Comparison of ENCODE assay signal across 7 mouse cellular contexts in genomic region chr8:107150057-107150403, GRCm38 (mm10). TPM values are rescaled to one million over a fixed set of nuclear protein-coding genes. Genes with fewer than 3 reads are reported as not detected.
DNase-seq lines count a peak whose midpoint lies in the region; ATAC-seq and TF ChIP-seq lines count a peak whose summit lies in the region.

No protein-coding gene starts in this region.

- H3K4me3 ChIP-seq in lung, postnatal 0 days (ENCODE audit: low read depth, low read length) = peak overlapping the region; percentile 88
- H3K4me3 ChIP-seq in forebrain, embryonic 11.5 days (ENCODE audit: low read depth, low read length) = peak overlapping the region; percentile 68
- H3K4me3 ChIP-seq in liver, embryonic 12.5 days = peak overlapping the region; percentile 88
- peak overlapping the region; percentile 91 for H3K4me3 ChIP-seq in stomach, embryonic 16.5 days (replicated peaks; ENCODE audit: low read length)

- H3K9me3 ChIP-seq in lung, postnatal 0 days (ENCODE audit: low read length) = no peaks in the 10 kb centered on the region
- no peaks in the 10 kb centered on the region for H3K9me3 ChIP-seq in forebrain, embryonic 11.5 days (ENCODE audit: control insufficient read depth, low read length)
- no peaks in the 10 kb centered on the region for H3K9me3 ChIP-seq in liver, embryonic 12.5 days (replicated peaks)
- no peaks in the 10 kb centered on the region for H3K9me3 ChIP-seq in stomach, embryonic 16.5 days (replicated peaks; ENCODE audit: control insufficient read depth, low read length)

- TF ChIP-seq CTCF in lung, postnatal 0 days (IDR thresholded peaks at IDR 0.05) = no peak

- no peaks in the 10 kb centered on the region for H3K27me3 ChIP-seq in lung, postnatal 0 days (replicated peaks; ENCODE audit: insufficient read depth, low read length)
- H3K27me3 ChIP-seq in forebrain, embryonic 11.5 days (ENCODE audit: control insufficient read depth, insufficient read depth, low read length) = no peaks in the 10 kb centered on the region
- no peaks in the 10 kb centered on the region for H3K27me3 ChIP-seq in liver, embryonic 12.5 days (replicated peaks)
- H3K27me3 ChIP-seq in stomach, embryonic 16.5 days (ENCODE audit: control insufficient read depth, insufficient read depth, low read length) = no peaks in the 10 kb centered on the region

- 32% methylated on average over 6 of the region's 6 CpGs for WGBS in lung, postnatal 0 days
- 26% methylated on average over 6 of the region's 6 CpGs for WGBS in forebrain, embryonic 11.5 days
- 24% methylated on average over 6 of the region's 6 CpGs for WGBS in liver, embryonic 12.5 days (ENCODE audit: insufficient replicate concordance)
- WGBS in stomach, embryonic 16.5 days = 31% methylated on average over 6 of the region's 6 CpGs

- peak overlapping the region; percentile 87 for H3K27ac ChIP-seq in lung, postnatal 0 days (ENCODE audit: low read length)
- H3K27ac ChIP-seq in forebrain, embryonic 11.5 days (ENCODE audit: low read depth, low read length) = peak overlapping the region; percentile 81
- H3K27ac ChIP-seq in liver, embryonic 12.5 days = peak overlapping the region; percentile 75
- peak overlapping the region; percentile 74 for H3K27ac ChIP-seq in stomach, embryonic 16.5 days (ENCODE audit: low read length)

- peak overlapping the region; percentile 82 for H3K4me2 ChIP-seq in lung, postnatal 0 days (replicated peaks; ENCODE audit: low read depth, low read length)
- peak overlapping the region; percentile 47 for H3K4me2 ChIP-seq in forebrain, embryonic 11.5 days (ENCODE audit: low read depth, low read length, severe bottlenecking)
- H3K4me2 ChIP-seq in liver, embryonic 12.5 days = peak overlapping the region; percentile 83
- H3K4me2 ChIP-seq in stomach, embryonic 16.5 days (ENCODE audit: low read depth, low read length) = peak overlapping the region; percentile 75

- peak overlapping the region; percentile 86 for H3K9ac ChIP-seq in lung, postnatal 0 days (replicated peaks; ENCODE audit: low read depth)
- H3K9ac ChIP-seq in forebrain, embryonic 11.5 days (ENCODE audit: low read length) = peak overlapping the region; percentile 79
- H3K9ac ChIP-seq in liver, embryonic 12.5 days = peak overlapping the region; percentile 88
- H3K9ac ChIP-seq in stomach, embryonic 16.5 days (ENCODE audit: low read length) = peak overlapping the region; percentile 79

- H3K4me1 ChIP-seq in lung, postnatal 0 days (ENCODE audit: insufficient read depth, low read depth, low read length) = 0 out of 2 replicates have a peak, but pooled peaks cover 5% of the 10 kb centered on the region
- 0 out of 2 replicates have a peak, but pooled peaks cover 2% of the 10 kb centered on the region for H3K4me1 ChIP-seq in forebrain, embryonic 11.5 days (replicated peaks; ENCODE audit: control insufficient read depth, insufficient read depth, low read length)
- peaks cover 15% of the 10 kb centered on the region for H3K4me1 ChIP-seq in liver, embryonic 12.5 days
- 0 out of 2 replicates have a peak, but pooled peaks cover 8% of the 10 kb centered on the region for H3K4me1 ChIP-seq in stomach, embryonic 16.5 days (ENCODE audit: control insufficient read depth, insufficient read depth, low read length)

- ATAC-seq in lung, postnatal 0 days = peak; percentile 18
- peak; percentile 40; the same call in 1 of the 2 replicates for ATAC-seq in forebrain, embryonic 11.5 days (replicated peaks; ENCODE audit: low FRiP score)
- peak; percentile 58 for ATAC-seq in liver, embryonic 12.5 days
- 0 out of 2 replicates have a peak, but pooled peaks have one; percentile 6 for ATAC-seq in stomach, embryonic 16.5 days (ENCODE audit: insufficient read depth, low FRiP score)

- 0 out of 2 replicates have a peak, but pooled peaks cover 8% of the 10 kb centered on the region for H3K36me3 ChIP-seq in lung, postnatal 0 days (ENCODE audit: insufficient read depth, low read length)
- H3K36me3 ChIP-seq in forebrain, embryonic 11.5 days (ENCODE audit: control insufficient read depth, insufficient read depth, low read length) = peaks cover 3% of the 10 kb centered on the region; the same call in 1 of the 2 replicates
- H3K36me3 ChIP-seq in liver, embryonic 12.5 days = peaks cover 23% of the 10 kb centered on the region
- H3K36me3 ChIP-seq in stomach, embryonic 16.5 days (ENCODE audit: control insufficient read depth, insufficient read depth, low read length) = 0 out of 2 replicates have a peak, but pooled peaks cover 4% of the 10 kb centered on the region

- TF ChIP-seq EP300 in lung, postnatal 0 days (IDR thresholded peaks at IDR 0.05) = no peak

- DNase-seq in lung, postnatal 0 days (ENCODE audit: low spot score) = no peak
- no peak for DNase-seq in lung, postnatal 14 days
- DNase-seq in forebrain, embryonic 11.5 days (ENCODE audit: low spot score) = no peak
- no peak for DNase-seq in spleen, postnatal 14 days (ENCODE audit: low spot score in 2 of 2)
- no peak for DNase-seq in ovary, postnatal 10 days (ENCODE audit: low spot score)

RNA-seq across cellular contexts. Expression of gene Cyb5b, which starts 0.4 kb away (rescaled TPM):
- polyA plus RNA-seq in lung, postnatal 0 days (2015; fragmentation: Nextera tagmentation; extraction: Ambion mirVana) = 58.4 and 63.1 TPM in 2 replicates
- 168 and 173 TPM in 2 replicates for polyA plus RNA-seq in forebrain, embryonic 11.5 days (2014; fragmentation: Nextera tagmentation; extraction: Ambion mirVana)
- 51.8 and 52.5 TPM in 2 replicates for polyA plus RNA-seq in liver, embryonic 12.5 days (2016; fragmentation: Nextera tagmentation; extraction: Ambion mirVana)
- polyA plus RNA-seq in stomach, embryonic 16.5 days (2015; fragmentation: Nextera tagmentation; extraction: Ambion mirVana) = 104 and 106 TPM in 2 replicates

RNA-seq across cellular contexts. Expression of gene Terf2, which starts 53.7 kb away (rescaled TPM):
- polyA plus RNA-seq in lung, postnatal 0 days (2015; fragmentation: Nextera tagmentation; extraction: Ambion mirVana) = 13.1 and 13.2 TPM in 2 replicates
- 15.9 and 18.3 TPM in 2 replicates for polyA plus RNA-seq in forebrain, embryonic 11.5 days (2014; fragmentation: Nextera tagmentation; extraction: Ambion mirVana)
- 9.2 and 11.5 TPM in 2 replicates for polyA plus RNA-seq in liver, embryonic 12.5 days (2016; fragmentation: Nextera tagmentation; extraction: Ambion mirVana)
- polyA plus RNA-seq in stomach, embryonic 16.5 days (2015; fragmentation: Nextera tagmentation; extraction: Ambion mirVana) = 13.1 and 14.0 TPM in 2 replicates

Comparison
In these comparisons a context has a peak if more than half of its experiments do, and no peak if none do; other contexts are left out.
1. ATAC-seq: peak in every context shown above with its lines; median percentile 58 in liver, embryonic 12.5 days; 40 in forebrain, embryonic 11.5 days; 18 in lung, postnatal 0 days; 6 in stomach, embryonic 16.5 days.